Mouse (Mus musculus): ENCODE data around the gene Dis3l2. TPM values are rescaled to one million over a fixed set of nuclear protein-coding genes. Genes with fewer than 3 reads are reported as not detected.
A peak's percentile ranks its signal among the peaks of the same experiment; 100 is the strongest.

The Dis3l2 gene
- polyA plus RNA-seq, 1 experiment from 2014 or later, result 38.3 TPM

DNA sequence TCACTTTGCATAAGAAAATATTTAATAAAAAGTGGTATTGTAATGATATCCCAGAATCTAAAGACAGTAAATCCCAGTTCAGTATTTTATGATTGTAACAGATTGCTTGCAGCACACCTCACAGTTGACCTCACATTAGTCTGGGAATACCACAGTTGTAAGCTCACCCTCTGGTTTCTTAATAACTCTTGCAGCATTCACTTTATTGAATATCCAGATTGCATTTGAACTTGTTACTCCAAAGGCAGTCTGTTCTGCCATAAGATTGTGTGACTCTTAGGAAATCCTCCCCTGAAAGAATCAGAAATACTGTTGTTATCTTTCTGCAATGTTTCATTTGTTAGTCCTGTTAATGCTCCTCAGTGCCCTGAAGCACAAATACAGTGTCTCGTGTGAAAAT, 230.0 kb downstream of the Dis3l2 start:
- no peaks in the 10 kb centered on the region for H3K9me3 ChIP-seq
- H3K4me1 ChIP-seq (replicated peaks), result no peaks in the 10 kb centered on the region
- H3K36me3 ChIP-seq, result peaks cover 8% of the 10 kb centered on the region; the same call in 1 of the 2 replicates
- H3K4me3 ChIP-seq, result no peak overlapping the region
- ATAC-seq (ENCODE audit: low FRiP score), result no peak
- WGBS, result 94% methylated on average over 1 of the region's 1 CpGs
- H3K27ac ChIP-seq, result no peak overlapping the region
- H3K4me2 ChIP-seq, result no peak overlapping the region
- no peaks in the 10 kb centered on the region for H3K27me3 ChIP-seq
- H3K9ac ChIP-seq, result no peak overlapping the region

DNA sequence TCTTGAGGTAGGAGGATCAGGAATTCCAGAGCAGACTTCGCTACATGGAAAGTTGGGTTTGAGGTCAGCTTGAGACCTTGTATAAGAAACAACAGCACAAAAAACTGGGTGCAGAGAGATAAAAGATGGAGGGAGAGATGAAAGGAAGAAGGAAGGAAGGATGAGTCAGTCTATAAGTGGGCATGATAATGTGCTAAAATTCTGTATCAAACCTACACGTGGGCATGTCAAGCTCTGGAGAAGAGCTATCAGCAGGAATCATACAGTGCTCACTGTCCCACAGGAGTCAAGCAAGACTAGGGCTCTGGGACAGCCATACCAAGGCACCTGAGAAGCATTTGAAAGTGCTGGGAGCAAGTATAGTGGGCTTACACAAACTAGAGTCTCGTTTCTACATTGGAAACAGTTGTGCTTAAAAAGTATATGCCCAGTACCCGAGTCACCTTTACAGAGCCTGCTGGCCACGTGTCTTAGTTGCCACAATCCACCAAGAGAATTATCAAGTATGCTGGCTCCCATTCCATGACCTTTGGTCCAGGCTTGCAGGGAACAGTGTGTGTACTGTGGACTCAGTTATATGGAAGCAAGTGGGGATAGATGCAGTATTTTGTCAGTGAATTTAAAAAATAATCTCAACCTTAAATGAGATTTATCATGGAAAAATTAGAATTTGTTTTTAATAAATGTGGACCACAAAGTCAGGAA, 248.0 kb downstream of the Dis3l2 start:
- WGBS, result 85% methylated on average over 5 of the region's 5 CpGs
- Histone ChIP-seq H3K9me3 (no peaks in the 10 kb centered on the region), H3K36me3 (no peaks in the 10 kb centered on the region), H3K4me1 (replicated peaks) (no peaks in the 10 kb centered on the region), H3K27me3 (no peaks in the 10 kb centered on the region), H3K4me3 (no peak overlapping the region), H3K4me2 (no peak overlapping the region), H3K9ac (no peak overlapping the region), H3K27ac (no peak overlapping the region)
- no peak for ATAC-seq (ENCODE audit: low FRiP score)

DNA sequence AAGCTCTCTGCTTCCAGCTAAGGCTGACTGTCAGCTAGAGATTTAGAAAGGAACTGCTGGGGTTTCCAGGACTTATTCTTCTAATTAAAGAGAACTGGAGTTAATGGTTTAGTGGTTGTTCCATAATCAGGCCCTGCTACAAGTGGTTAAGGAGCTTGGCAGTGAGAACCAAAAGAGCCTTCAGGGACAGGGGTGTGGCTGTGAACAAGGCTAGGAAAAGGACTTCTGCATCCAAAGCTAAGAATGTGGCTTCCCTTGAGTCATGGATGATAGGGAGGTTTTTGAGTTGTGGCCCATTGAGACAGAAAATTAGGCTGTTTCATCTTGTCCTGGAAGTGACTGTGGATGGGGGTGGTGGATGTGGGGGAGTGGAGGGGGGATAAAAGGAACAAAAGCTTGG, 252.2 kb downstream of the Dis3l2 start:
- Histone ChIP-seq H3K27ac (no peak overlapping the region), H3K9me3 (no peaks in the 10 kb centered on the region), H3K4me3 (no peak overlapping the region), H3K4me2 (no peak overlapping the region), H3K9ac (no peak overlapping the region), H3K27me3 (no peaks in the 10 kb centered on the region), H3K36me3 (peaks cover 8% of the 10 kb centered on the region), H3K4me1 (replicated peaks) (no peaks in the 10 kb centered on the region)
- ATAC-seq (ENCODE audit: low FRiP score), result no peak

DNA sequence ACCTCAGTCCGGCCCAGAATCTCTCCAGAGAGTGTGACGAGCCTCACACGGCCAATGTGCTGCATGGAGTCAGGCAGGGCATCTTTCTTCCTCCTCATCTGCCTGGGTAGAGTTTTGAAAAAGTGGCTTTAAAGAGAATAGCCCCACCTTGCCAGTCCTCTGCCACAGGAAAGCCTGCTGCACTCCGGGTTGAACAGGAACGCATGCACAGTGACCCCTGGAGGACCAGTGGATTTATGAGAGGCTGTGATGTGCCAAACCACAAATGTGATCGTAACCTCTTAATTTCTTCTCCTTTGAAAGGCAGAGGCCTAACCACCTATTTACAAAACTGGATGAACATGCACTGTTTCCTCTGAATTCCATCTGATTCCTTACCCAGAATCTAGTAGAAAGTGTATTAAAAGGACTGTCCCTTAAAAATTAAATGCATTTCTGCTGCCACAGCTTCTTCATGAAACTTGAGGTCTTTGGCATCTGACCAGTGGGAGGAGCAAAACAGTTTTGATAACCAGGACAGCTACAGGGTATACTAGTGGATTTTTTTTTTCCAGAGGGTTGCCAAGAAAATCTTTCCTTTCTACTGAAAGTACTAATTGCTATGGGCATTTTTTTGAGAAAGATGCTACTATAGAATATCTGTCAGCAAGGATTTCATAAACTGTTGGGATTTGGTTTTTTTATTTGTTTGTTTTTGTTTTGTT, 264.8 kb downstream of the Dis3l2 start:
- Histone ChIP-seq H3K4me2 (no peak overlapping the region), H3K27ac (no peak overlapping the region), H3K36me3 (peaks cover 4% of the 10 kb centered on the region; the same call in 1 of the 2 replicates), H3K9ac (no peak overlapping the region), H3K9me3 (no peaks in the 10 kb centered on the region), H3K4me3 (no peak overlapping the region), H3K4me1 (replicated peaks) (peaks cover 8% of the 10 kb centered on the region; the same call in 1 of the 2 replicates), H3K27me3 (no peaks in the 10 kb centered on the region)
- no peak for ATAC-seq (ENCODE audit: low FRiP score)
- WGBS, result 56% methylated on average over 6 of the region's 6 CpGs

DNA sequence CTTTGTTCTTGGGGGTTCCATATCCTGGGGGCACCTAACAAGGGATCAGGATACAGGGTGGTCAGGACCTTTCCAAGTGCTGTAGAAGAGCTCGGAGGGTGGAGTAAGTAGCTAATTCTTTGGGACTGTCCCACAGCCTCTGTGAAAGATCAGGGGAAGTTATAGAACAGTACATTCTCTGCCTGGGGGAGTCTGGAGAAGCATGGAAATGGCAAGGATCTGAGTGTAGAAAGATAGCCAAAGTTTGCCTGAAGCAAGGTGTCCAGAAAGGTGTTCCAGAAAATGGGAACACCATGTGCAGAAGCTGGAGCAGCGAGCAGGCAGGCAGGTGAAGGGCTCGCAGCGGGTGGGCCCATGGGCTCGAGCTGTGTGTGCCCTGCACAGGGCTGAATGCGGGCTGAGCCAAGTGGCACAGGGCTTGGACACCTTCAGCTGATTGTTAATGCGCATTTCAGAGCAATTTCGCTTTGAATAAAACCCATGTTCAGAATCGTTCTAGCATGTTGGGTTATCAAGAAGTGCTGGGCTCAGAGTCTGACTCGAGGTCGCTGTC, 265.6 kb downstream of the Dis3l2 start:
- 61% methylated on average over 11 of the region's 11 CpGs for WGBS
- Histone ChIP-seq H3K4me2 (no peak overlapping the region), H3K4me1 (replicated peaks) (peaks cover 8% of the 10 kb centered on the region; the same call in 1 of the 2 replicates), H3K36me3 (peaks cover 8% of the 10 kb centered on the region; the same call in 1 of the 2 replicates), H3K27ac (no peak overlapping the region), H3K9ac (no peak overlapping the region), H3K9me3 (no peaks in the 10 kb centered on the region), H3K27me3 (no peaks in the 10 kb centered on the region), H3K4me3 (no peak overlapping the region)
- ATAC-seq (ENCODE audit: low FRiP score), result no peak

DNA sequence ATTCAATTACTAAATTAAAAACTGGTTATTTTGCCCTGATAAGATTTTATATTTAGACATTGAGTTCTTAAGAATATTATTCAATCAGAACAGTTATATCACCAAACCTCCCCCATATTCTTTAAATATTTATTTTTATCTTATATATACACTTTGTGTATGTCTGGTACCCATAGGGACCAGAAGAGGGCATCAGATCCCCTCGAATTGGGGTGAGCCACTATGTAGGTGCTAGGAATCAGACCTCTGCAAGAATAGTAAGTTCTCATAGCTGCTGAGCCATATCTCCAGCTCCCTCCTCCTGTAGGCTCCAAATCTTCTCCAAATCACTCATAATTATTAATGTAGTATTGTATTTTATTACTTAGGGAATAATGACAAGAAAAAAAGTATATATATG, 269.1 kb downstream of the Dis3l2 start:
- 47% methylated on average over 1 of the region's 1 CpGs for WGBS
- H3K9me3 ChIP-seq, result no peaks in the 10 kb centered on the region

DNA sequence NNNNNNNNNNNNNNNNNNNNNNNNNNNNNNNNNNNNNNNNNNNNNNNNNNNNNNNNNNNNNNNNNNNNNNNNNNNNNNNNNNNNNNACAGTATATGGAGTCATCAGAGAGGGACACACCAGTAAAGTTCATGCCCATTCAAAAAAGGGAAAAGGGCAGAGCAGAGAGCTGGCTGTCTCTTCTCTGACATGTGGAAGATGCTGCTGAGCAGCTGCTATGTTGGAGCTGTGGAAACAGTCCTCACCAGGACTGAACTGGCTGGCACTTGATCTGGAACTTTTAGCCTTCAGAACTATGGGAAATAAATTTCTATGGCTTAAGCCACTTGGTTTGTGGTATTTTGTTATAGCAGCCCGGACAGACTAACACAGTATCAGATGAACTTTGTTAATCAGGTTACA, 273.4 kb downstream of the Dis3l2 start:
- Histone ChIP-seq H3K36me3 (peaks cover 24% of the 10 kb centered on the region; the same call in 1 of the 2 replicates), H3K9ac (no peak overlapping the region), H3K9me3 (no peaks in the 10 kb centered on the region), H3K4me3 (no peak overlapping the region), H3K27me3 (no peaks in the 10 kb centered on the region), H3K4me1 (replicated peaks) (no peaks in the 10 kb centered on the region), H3K27ac (no peak overlapping the region), H3K4me2 (no peak overlapping the region)
- WGBS, result 91% methylated on average over 1 of the region's 1 CpGs
- no peak for ATAC-seq (ENCODE audit: low FRiP score)

More for the DNA sequence above, 269.1 kb downstream of the Dis3l2 start:
- Histone ChIP-seq H3K4me3 (no peak overlapping the region), H3K36me3 (peaks cover 21% of the 10 kb centered on the region; the same call in 1 of the 2 replicates), H3K27me3 (no peaks in the 10 kb centered on the region), H3K9ac (no peak overlapping the region), H3K27ac (no peak overlapping the region), H3K4me2 (no peak overlapping the region), H3K4me1 (replicated peaks) (peaks cover 8% of the 10 kb centered on the region; the same call in 1 of the 2 replicates)
- no peak for ATAC-seq (ENCODE audit: low FRiP score)

DNA sequence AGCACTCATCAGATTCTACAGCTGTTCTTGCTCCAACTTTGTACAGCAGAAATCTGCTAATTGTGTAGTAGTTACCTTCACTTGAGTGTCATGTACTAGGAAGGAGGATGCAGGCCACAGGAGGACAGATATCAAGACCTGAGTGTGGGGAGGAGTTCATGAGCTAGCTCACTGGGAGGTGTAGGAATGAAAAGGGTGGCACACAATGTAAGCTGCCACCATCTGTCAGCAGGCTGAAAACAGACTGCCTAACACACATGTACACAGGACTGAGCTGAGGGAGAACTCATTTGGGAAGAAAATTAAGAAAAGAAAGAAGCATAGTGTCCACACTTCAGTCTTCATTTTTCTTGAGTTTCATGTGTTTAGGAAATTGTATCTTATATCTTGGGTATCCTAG, 282.8 kb downstream of the Dis3l2 start:
- Histone ChIP-seq H3K36me3 (peaks cover 11% of the 10 kb centered on the region), H3K9me3 (no peaks in the 10 kb centered on the region), H3K27me3 (peaks cover 3% of the 10 kb centered on the region; the same call in 1 of the 2 replicates), H3K4me3 (no peak overlapping the region), H3K9ac (no peak overlapping the region), H3K4me1 (replicated peaks) (no peaks in the 10 kb centered on the region), H3K27ac (no peak overlapping the region), H3K4me2 (no peak overlapping the region)
- ATAC-seq (ENCODE audit: low FRiP score), result no peak

DNA sequence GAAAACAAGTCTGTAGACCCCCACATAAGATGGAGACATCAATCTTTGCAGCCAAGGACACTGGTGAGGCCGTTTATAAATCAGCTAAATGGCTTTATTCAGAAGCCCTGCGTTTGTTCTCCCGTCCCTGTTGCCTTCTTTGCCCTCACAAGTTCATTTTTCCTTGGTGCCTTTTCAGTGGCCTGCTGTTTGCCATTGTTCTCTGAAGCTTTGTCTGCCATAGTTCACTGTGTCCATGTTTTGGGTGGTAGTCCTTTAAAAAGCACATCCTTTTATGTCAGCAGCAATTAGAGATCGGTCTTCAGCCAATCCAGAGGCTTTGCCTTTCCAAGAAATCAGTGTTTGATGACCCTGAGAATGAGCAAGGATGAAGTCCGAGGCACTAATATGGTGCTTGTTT, 289.2 kb downstream of the Dis3l2 start:
- Histone ChIP-seq H3K36me3 (peaks cover 14% of the 10 kb centered on the region), H3K9ac (no peak overlapping the region)
- ATAC-seq (ENCODE audit: low FRiP score), result no peak

DNA sequence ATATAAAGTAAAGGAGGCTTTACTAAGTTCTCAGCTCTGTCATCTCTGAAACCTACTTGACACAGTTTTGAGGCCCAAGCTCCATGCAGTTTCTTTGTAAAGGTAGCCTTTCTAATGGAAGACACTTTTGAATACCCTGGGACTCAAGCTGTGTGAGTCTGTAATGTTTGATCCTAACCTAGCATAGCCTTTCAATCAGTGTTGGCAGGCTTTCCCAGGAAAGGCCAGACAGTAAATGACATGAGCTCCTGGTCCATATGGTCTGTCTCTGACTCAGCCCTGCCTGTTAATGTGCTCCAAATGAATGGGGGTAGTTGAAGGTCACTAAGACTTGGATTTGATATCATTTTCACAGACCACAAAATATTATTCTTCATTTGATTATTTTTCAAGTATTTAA, 290.4 kb downstream of the Dis3l2 start:
- Histone ChIP-seq H3K36me3 (peaks cover 10% of the 10 kb centered on the region), H3K4me3 (no peak overlapping the region), H3K4me2 (no peak overlapping the region), H3K9me3 (no peaks in the 10 kb centered on the region), H3K27ac (no peak overlapping the region), H3K27me3 (peaks cover 3% of the 10 kb centered on the region; the same call in 1 of the 2 replicates), H3K4me1 (replicated peaks) (peaks cover 5% of the 10 kb centered on the region; the same call in 1 of the 2 replicates), H3K9ac (no peak overlapping the region)
- ATAC-seq (ENCODE audit: low FRiP score), result no peak

More for the DNA sequence above, 289.2 kb downstream of the Dis3l2 start:
- Histone ChIP-seq H3K27ac (no peak overlapping the region), H3K4me3 (no peak overlapping the region), H3K27me3 (peaks cover 3% of the 10 kb centered on the region; the same call in 1 of the 2 replicates), H3K4me2 (no peak overlapping the region), H3K9me3 (no peaks in the 10 kb centered on the region), H3K4me1 (replicated peaks) (peaks cover 5% of the 10 kb centered on the region; the same call in 1 of the 2 replicates)
- 23% methylated on average over 5 of the region's 5 CpGs for WGBS

DNA sequence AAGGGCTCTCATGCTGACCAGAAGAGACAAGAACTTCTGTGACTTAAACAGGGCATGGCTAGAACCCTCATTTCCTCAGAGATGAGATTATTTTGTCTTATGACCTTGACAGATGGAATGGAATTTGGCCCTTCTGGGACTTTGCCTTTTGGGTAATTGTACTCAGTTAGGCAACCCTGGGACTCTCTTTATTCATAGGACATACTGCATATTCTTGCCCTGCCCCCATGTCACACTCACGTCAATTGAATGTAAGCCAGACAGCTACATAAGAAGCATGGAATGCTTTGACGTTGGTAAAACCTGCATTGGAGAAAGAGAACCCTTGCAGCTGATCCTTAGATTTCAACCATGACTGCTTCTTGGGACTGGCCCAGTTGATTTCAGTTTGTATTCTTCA, 294.4 kb downstream of the Dis3l2 start:
- no peak overlapping the region for H3K27ac ChIP-seq
- H3K9me3 ChIP-seq, result no peaks in the 10 kb centered on the region
- peaks cover 8% of the 10 kb centered on the region; the same call in 1 of the 2 replicates for H3K36me3 ChIP-seq
- 85% methylated on average over 2 of the region's 2 CpGs for WGBS
- H3K4me1 ChIP-seq (replicated peaks), result peaks cover 18% of the 10 kb centered on the region
- H3K9ac ChIP-seq, result no peak overlapping the region
- H3K27me3 ChIP-seq, result no peaks in the 10 kb centered on the region
- no peak for ATAC-seq (ENCODE audit: low FRiP score)
- H3K4me3 ChIP-seq, result no peak overlapping the region
- no peak overlapping the region for H3K4me2 ChIP-seq

DNA sequence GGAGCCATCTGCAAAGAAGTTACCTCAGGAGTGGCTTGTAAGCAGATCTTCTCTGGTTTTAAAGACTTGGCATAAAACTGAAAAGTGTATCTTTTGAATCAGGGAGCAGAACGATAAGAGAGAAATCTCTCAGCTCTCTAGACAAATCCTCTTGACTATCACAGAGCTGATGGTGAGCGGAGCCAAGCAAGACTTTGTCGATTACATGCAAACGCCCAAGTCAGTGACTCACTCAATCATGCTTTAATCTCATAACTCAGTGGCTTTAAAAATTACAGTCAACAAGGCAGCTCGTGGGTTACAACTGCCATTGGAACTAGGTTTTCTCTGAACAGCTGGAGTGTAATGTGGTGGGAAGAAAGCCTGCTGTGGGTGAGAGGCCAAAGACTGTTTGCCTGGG, 297.8 kb downstream of the Dis3l2 start:
- H3K4me3 ChIP-seq, result no peak overlapping the region
- WGBS, result 76% methylated on average over 5 of the region's 5 CpGs
- peak overlapping the region; percentile 36; the same call in 1 of the 2 replicates for H3K27ac ChIP-seq
- H3K4me1 ChIP-seq (replicated peaks), result peaks cover 21% of the 10 kb centered on the region
- no peak for ATAC-seq (ENCODE audit: low FRiP score)
- H3K4me2 ChIP-seq, result no peak overlapping the region
- no peaks in the 10 kb centered on the region for H3K27me3 ChIP-seq
- peaks cover 8% of the 10 kb centered on the region; the same call in 1 of the 2 replicates for H3K36me3 ChIP-seq
- H3K9me3 ChIP-seq, result no peaks in the 10 kb centered on the region
- no peak overlapping the region for H3K9ac ChIP-seq

All from hindbrain, embryonic 13.5 days (tissue).